Mouse (Mus musculus): ENCODE data around the gene Sdk2. TPM values are rescaled to one million over a fixed set of nuclear protein-coding genes. Genes with fewer than 3 reads are reported as not detected.

Sdk2 gene
- total and polyA plus RNA-seq, 2 experiments from 2014 or later = 3.0 to 30.4 TPM

DNA sequence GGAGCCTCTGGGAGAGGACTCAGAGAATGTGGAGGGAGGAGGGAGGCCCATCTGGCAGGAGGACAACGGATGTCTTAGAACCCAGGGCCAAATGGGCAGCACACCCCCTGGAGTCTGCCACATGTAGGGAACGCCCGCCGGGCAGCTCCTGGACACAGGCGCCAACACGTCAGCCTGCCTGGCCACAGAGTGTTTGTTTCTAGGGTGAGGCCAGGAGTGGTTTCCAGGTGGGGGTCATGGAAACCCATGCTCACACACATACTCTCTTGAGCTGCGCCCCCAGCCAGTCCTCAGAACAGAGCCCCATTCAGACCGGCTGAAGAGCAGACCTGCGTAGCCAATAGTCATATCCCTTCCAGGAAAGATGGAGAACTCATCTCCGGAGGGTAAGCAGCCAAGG, 35.4 kb downstream of the Sdk2 start:
- H3K9me3 ChIP-seq (ENCODE audit: low read length) = no peaks in the 10 kb centered on the region
- H3K4me3 ChIP-seq (ENCODE audit: low read length) = no peak overlapping the region
- no peak overlapping the region for H3K27ac ChIP-seq
- ATAC-seq = peak; percentile 38; the same call in 1 of the 2 replicates
- no peak overlapping the region for H3K9ac ChIP-seq (replicated peaks; ENCODE audit: low read length)
- 68% methylated on average over 10 of the region's 10 CpGs for WGBS
- no peaks in the 10 kb centered on the region for H3K27me3 ChIP-seq (ENCODE audit: insufficient read depth, low read length)
- no peak for DNase-seq (ENCODE audit: low spot score)
- no peaks in the 10 kb centered on the region for H3K36me3 ChIP-seq (ENCODE audit: insufficient read depth, low read length)
- TF ChIP-seq CTCF (IDR thresholded peaks at IDR 0.05; ENCODE audit: low read depth) = no peak
- H3K4me2 ChIP-seq (ENCODE audit: low read depth, low read length) = no peak overlapping the region
- H3K4me1 ChIP-seq (ENCODE audit: insufficient read depth, low read length) = peaks cover 8% of the 10 kb centered on the region; the same call in 1 of the 2 replicates

DNA sequence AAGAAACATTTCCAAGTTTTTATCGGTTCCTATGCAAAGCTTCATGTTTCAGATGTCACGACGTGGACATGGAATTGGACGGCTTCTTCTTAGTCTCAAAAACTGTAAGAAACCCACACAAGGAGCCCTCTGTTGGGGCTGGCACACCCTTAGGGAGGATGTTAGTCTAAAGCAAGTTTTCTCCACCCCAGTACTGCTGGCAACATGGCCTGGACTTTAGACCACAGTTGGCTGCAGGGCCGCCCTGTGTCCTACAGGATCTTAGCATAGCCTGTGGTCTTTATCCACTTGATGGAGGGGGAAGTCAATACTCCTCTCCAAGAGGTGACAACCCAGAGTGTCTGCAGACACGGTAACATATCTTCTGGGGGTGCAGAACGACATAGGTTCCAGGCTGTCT, 36.6 kb downstream of the Sdk2 start:
- DNase-seq (ENCODE audit: low spot score) = no peak
- Histone ChIP-seq H3K4me2 (ENCODE audit: low read depth, low read length) (no peak overlapping the region), H3K9ac (replicated peaks; ENCODE audit: low read length) (no peak overlapping the region), H3K27ac (no peak overlapping the region), H3K9me3 (ENCODE audit: low read length) (no peaks in the 10 kb centered on the region), H3K4me3 (ENCODE audit: low read length) (no peak overlapping the region), H3K27me3 (ENCODE audit: insufficient read depth, low read length) (no peaks in the 10 kb centered on the region), H3K36me3 (ENCODE audit: insufficient read depth, low read length) (no peaks in the 10 kb centered on the region), H3K4me1 (ENCODE audit: insufficient read depth, low read length) (peaks cover 8% of the 10 kb centered on the region; the same call in 1 of the 2 replicates)
- ATAC-seq = no peak
- 91% methylated on average over 7 of the region's 7 CpGs for WGBS
- no peak for TF ChIP-seq CTCF (IDR thresholded peaks at IDR 0.05; ENCODE audit: low read depth)

DNA sequence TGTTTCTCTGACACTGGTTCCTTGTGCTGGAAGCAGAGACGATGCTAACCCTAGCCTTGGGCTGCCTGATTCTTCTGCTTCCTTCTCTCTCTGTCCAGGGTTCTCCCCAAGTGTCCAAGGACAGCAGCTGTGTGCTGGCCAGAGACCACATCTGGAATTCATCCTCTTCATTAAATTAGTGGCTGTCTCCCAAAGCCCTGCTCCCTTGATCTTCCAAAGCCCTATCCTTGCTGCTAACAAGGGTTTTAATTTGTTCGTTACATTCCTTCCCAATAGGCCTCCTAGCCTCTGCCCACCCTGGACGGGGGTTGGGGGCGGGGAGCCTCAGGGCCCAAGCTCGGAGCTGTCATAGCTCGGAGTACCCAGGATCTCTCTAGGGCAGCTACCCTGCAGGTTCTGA, 38.3 kb downstream of the Sdk2 start:
- H3K4me1 ChIP-seq (ENCODE audit: insufficient read depth, low read length) = peaks cover 8% of the 10 kb centered on the region; the same call in 1 of the 2 replicates
- H3K4me2 ChIP-seq (ENCODE audit: low read depth, low read length) = no peak overlapping the region
- no peak for DNase-seq (ENCODE audit: low spot score)
- WGBS = 64% methylated on average over 6 of the region's 6 CpGs
- TF ChIP-seq CTCF (IDR thresholded peaks at IDR 0.05; ENCODE audit: low read depth) = no peak
- no peak overlapping the region for H3K4me3 ChIP-seq (ENCODE audit: low read length)
- H3K36me3 ChIP-seq (ENCODE audit: insufficient read depth, low read length) = no peaks in the 10 kb centered on the region
- no peak overlapping the region for H3K9ac ChIP-seq (replicated peaks; ENCODE audit: low read length)
- no peak for ATAC-seq
- H3K9me3 ChIP-seq (ENCODE audit: low read length) = no peaks in the 10 kb centered on the region
- no peak overlapping the region for H3K27ac ChIP-seq
- H3K27me3 ChIP-seq (ENCODE audit: insufficient read depth, low read length) = no peaks in the 10 kb centered on the region

DNA sequence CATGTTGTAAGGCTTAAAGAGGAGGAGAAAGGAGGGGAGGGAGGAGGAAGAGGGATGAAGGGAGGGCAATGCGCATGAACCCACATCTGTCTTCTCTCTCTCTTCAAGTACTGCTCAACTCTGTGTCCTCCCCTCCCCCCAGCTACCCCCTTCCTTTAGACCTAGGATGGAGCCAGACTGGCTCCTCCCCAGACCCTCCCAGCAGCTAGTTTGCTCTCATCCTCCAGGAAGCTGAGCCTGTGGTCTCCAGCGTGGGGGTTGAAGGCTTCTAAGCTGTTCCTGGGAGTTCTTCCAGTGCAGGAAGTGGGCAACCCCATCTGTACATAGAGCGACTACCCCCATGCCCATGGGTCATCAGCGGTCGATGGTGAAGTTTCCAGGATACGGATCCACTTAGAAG, 38.8 kb downstream of the Sdk2 start:
- Histone ChIP-seq H3K9me3 (ENCODE audit: low read length) (no peaks in the 10 kb centered on the region), H3K4me1 (ENCODE audit: insufficient read depth, low read length) (peaks cover 8% of the 10 kb centered on the region; the same call in 1 of the 2 replicates), H3K4me3 (ENCODE audit: low read length) (no peak overlapping the region), H3K9ac (replicated peaks; ENCODE audit: low read length) (no peak overlapping the region), H3K27me3 (ENCODE audit: insufficient read depth, low read length) (no peaks in the 10 kb centered on the region), H3K4me2 (ENCODE audit: low read depth, low read length) (no peak overlapping the region), H3K27ac (no peak overlapping the region), H3K36me3 (ENCODE audit: insufficient read depth, low read length) (no peaks in the 10 kb centered on the region)
- no peak for TF ChIP-seq CTCF (IDR thresholded peaks at IDR 0.05; ENCODE audit: low read depth)
- DNase-seq (ENCODE audit: low spot score) (no peak), ATAC-seq (no peak)
- WGBS = 74% methylated on average over 6 of the region's 6 CpGs

DNA sequence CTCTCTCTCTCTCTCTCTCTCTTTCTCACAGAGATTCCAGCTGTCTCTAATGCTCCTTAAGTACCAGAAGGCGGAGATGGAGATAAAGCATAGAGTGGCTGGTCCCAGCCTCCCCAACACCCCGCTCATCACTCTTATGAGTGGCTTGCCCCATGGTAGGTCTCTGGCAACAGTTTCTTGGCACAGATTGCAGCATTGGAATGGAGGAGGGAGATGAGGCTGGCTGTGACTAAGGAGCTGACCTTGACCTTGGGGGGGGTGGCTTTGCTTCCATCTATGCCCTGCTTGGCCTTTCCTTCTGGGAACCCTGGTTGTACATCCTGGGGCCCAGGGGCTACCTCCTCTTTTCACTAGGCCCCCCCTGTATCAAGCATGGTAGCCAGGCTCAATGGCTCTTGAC, 41.8 kb downstream of the Sdk2 start:
- DNase-seq (ENCODE audit: low spot score) (no peak), ATAC-seq (no peak)
- H3K27me3 ChIP-seq (ENCODE audit: insufficient read depth, low read length) = no peaks in the 10 kb centered on the region
- no peak overlapping the region for H3K4me3 ChIP-seq (ENCODE audit: low read length)
- no peak overlapping the region for H3K9ac ChIP-seq (replicated peaks; ENCODE audit: low read length)
- 68% methylated on average over 2 of the region's 2 CpGs for WGBS
- no peak for TF ChIP-seq CTCF (IDR thresholded peaks at IDR 0.05; ENCODE audit: low read depth)
- H3K27ac ChIP-seq = no peak overlapping the region
- H3K9me3 ChIP-seq (ENCODE audit: low read length) = no peaks in the 10 kb centered on the region
- no peaks in the 10 kb centered on the region for H3K36me3 ChIP-seq (ENCODE audit: insufficient read depth, low read length)
- H3K4me2 ChIP-seq (ENCODE audit: low read depth, low read length) = no peak overlapping the region
- peaks cover 4% of the 10 kb centered on the region; the same call in 1 of the 2 replicates for H3K4me1 ChIP-seq (ENCODE audit: insufficient read depth, low read length)

DNA sequence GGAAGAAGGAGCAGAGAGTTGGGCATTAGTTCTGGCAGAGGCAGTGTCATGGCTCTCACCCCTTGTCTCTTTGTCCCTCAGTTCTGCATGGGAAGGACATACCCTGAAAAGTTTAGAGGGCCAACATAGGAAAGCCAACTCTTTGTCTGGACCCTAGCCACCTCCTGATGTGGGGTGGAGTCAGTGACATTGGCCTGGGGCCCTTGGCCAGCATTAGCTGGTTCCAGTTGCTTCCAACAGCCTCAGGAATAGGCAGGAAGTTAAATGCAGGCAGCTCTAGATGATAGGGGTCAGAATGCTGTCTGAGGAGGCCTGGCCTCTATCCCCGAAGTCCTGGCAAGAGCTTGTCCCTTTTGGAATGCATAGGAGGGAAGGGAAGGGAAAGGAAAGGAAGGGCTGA, 42.9 kb downstream of the Sdk2 start:
- no peaks in the 10 kb centered on the region for H3K27me3 ChIP-seq (ENCODE audit: insufficient read depth, low read length)
- no peak for ATAC-seq
- no peaks in the 10 kb centered on the region for H3K36me3 ChIP-seq (ENCODE audit: insufficient read depth, low read length)
- H3K4me2 ChIP-seq (ENCODE audit: low read depth, low read length) = no peak overlapping the region
- no peak for TF ChIP-seq CTCF (IDR thresholded peaks at IDR 0.05; ENCODE audit: low read depth)
- no peak overlapping the region for H3K27ac ChIP-seq
- no peaks in the 10 kb centered on the region for H3K9me3 ChIP-seq (ENCODE audit: low read length)
- peaks cover 10% of the 10 kb centered on the region; the same call in 1 of the 2 replicates for H3K4me1 ChIP-seq (ENCODE audit: insufficient read depth, low read length)
- no peak overlapping the region for H3K9ac ChIP-seq (replicated peaks; ENCODE audit: low read length)
- no peak for DNase-seq (ENCODE audit: low spot score)
- WGBS = 67% methylated on average over 1 of the region's 1 CpGs
- H3K4me3 ChIP-seq (ENCODE audit: low read length) = no peak overlapping the region

DNA sequence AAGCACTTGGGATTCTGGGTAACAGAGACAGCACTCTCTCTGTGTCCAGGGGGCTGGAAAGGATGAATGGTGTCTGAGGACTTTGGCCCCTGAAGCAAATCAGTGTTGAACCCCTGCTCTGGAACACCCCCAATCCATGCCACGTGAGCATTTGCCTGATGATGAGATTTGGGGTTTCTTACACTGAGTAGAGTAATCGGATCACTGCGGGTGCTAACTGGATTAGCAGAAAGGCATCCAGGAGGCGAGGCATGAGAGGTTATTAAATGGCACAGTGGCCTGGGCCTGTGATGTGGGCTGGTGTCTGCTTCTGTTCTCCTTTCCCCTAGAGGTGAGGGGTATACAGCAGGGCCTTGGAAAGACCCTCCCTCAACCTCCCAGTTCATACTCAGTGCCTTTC, 44.7 kb downstream of the Sdk2 start:
- TF ChIP-seq CTCF (IDR thresholded peaks at IDR 0.05; ENCODE audit: low read depth) = no peak
- WGBS = 67% methylated on average over 4 of the region's 4 CpGs

More for the DNA sequence above, 44.7 kb downstream of the Sdk2 start:
- Histone ChIP-seq H3K4me2 (ENCODE audit: low read depth, low read length) (no peak overlapping the region), H3K9me3 (ENCODE audit: low read length) (no peaks in the 10 kb centered on the region), H3K27ac (no peak overlapping the region), H3K4me1 (ENCODE audit: insufficient read depth, low read length) (0 out of 2 replicates have a peak, but pooled peaks cover 10% of the 10 kb centered on the region), H3K9ac (replicated peaks; ENCODE audit: low read length) (no peak overlapping the region), H3K4me3 (ENCODE audit: low read length) (no peak overlapping the region), H3K36me3 (ENCODE audit: insufficient read depth, low read length) (no peaks in the 10 kb centered on the region), H3K27me3 (ENCODE audit: insufficient read depth, low read length) (no peaks in the 10 kb centered on the region)
- DNase-seq (ENCODE audit: low spot score) (no peak), ATAC-seq (no peak)

Data from hindbrain, postnatal 0 days (tissue).